Mouse (Mus musculus): ENCODE results near the gene Ehhadh. TPM values are rescaled to one million over a fixed set of nuclear protein-coding genes. Genes with fewer than 3 reads are reported as not detected.

Ehhadh gene
- polyA plus RNA-seq, 1 experiment, result 47.5 TPM

DNA sequence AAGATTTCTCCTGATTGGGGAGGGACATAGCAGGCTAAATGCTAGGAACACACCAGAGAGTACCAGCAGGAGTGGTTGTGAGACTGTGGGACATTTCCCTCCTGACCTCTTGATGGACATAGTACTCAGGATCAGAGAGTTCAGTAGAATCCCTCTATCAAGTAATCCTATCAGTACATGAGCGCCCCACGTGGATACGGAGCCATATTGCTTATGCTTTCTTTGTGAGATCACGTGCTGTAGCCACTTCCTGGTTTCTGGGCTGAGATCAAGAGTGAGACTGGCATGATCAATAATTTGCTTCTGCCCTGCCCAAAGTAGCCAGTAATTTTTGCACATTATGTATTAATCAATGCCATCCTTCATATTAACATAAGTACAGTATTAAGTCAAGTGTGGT lies 2.6 kb downstream of the Ehhadh start:
- no peak overlapping the region for H3K4me3 ChIP-seq (ENCODE audit: insufficient read depth, low read depth, low read length)
- no peak overlapping the region for H3K27ac ChIP-seq (replicated peaks; ENCODE audit: low read depth, low read length)
- H3K4me1 ChIP-seq (ENCODE audit: control insufficient read depth, insufficient read depth, insufficient read length, low read length), result peaks cover 21% of the 10 kb centered on the region

DNA sequence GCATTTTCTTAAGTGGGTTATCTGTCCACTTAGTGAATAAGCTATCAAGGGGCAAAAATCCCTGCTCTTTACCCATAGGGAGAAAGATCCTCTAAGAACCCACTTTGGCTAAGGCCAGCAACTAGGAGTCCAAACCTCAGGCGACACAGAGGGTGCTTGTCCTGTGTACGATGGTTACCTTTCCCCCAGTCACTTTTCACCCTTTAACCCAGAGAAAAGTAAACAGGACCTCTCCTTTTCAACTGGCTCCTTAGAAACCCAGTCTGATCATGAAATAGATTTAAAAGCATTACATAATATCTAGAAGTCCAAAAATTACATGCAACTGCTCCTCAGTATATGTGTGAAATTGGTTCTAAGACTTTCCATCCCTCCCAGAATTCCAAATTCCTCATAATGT lies 4.8 kb downstream of the Ehhadh start:
- Histone ChIP-seq H3K4me1 (ENCODE audit: control insufficient read depth, insufficient read depth, insufficient read length, low read length) (peaks cover 25% of the 10 kb centered on the region), H3K4me3 (ENCODE audit: insufficient read depth, low read depth, low read length) (no peak overlapping the region), H3K27ac (replicated peaks; ENCODE audit: low read depth, low read length) (no peak overlapping the region)

DNA sequence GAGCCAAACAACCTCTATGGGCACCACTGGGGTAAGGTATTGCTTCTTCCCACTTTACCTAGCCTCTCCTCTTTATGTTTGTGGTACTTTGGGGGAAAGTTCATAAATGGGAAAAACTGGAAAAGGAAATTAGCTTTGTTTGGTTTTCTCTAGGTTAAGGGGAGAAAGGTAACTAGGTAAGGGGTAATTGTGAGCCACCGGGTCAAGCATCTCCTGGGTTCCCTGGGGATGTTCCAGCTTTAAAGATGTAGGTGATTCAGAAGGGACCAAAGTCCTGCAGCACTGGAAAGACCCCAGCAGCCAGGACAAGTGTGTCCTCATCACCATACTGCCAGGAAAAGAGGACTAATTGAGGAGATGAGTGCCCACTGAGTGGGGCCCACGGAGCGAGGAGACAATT lies 5.7 kb downstream of the Ehhadh start:
- peaks cover 25% of the 10 kb centered on the region for H3K4me1 ChIP-seq (ENCODE audit: control insufficient read depth, insufficient read depth, insufficient read length, low read length)
- H3K4me3 ChIP-seq (ENCODE audit: insufficient read depth, low read depth, low read length), result no peak overlapping the region
- no peak overlapping the region; the same call in 1 of the 2 replicates for H3K27ac ChIP-seq (replicated peaks; ENCODE audit: low read depth, low read length)

DNA sequence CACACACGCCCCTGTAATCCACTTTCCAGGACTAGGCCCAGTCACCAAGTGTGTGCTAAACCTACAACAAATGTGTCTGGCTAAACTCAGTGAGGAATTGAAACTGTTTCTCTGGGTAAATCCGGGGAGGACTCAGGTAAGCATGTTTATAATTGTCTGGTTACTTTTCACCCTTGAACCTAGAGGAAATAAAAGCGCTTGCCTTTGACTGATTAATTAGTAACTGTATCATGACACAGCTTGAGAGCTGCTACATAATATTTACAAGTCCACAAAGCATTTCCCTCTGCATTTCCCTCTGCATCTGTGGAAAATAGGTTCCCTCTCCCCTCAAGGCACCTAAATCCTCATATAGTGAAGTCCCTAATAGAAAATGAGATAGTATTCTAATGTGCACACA lies 6.3 kb downstream of the Ehhadh start:
- Histone ChIP-seq H3K27ac (replicated peaks; ENCODE audit: low read depth, low read length) (no peak overlapping the region), H3K4me3 (ENCODE audit: insufficient read depth, low read depth, low read length) (no peak overlapping the region), H3K4me1 (ENCODE audit: control insufficient read depth, insufficient read depth, insufficient read length, low read length) (peaks cover 21% of the 10 kb centered on the region)

DNA sequence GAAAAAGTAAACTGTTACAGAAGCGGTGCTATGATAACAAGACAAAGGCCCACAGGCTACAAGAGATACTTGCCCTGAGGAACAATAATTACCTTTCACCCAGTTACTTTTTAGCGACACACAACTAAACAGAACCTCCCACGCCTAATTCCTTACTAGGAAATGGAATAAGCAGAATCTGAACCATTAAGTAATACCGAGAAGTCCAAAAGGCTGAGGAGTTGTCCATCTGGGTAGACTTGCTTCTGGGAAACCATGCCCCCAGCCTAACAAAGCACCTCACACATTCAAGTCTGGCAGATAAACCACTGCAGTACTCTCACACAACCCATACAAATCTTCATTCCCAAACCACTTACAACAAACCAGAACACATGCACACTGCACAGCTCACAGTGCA lies 8.5 kb downstream of the Ehhadh start:
- H3K27ac ChIP-seq (replicated peaks; ENCODE audit: low read depth, low read length), result peak overlapping the region; percentile 63

DNA sequence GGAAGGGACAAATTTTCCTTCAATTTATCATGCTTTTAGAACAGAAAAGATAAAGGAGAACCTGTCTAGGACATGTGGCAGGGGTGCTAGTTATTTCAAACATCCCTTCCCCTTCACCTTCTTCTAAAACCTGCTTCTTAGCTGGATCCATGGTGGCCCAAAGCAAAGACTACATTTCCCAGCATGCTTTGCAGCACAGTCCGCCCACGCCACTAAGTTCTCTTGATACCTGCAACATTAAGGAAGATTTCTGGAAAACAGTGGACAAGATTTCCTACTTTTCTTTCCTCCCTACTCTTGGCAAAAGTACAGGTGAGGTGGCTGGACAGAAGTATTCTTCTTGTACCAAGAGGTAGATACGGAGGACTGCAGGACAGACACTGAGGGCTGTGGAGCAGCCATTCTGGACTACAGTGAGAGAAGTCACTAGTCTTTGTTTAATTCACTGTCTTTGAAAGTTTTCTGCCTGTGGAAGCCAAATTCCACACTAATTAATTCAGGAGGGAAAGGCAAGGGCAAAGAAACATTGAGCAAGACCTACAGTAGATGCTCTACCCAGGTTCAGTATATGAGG lies 9.2 kb downstream of the Ehhadh start:
- Histone ChIP-seq H3K4me1 (ENCODE audit: control insufficient read depth, insufficient read depth, insufficient read length, low read length) (peaks cover 18% of the 10 kb centered on the region), H3K27ac (replicated peaks; ENCODE audit: low read depth, low read length) (no peak overlapping the region), H3K4me3 (ENCODE audit: insufficient read depth, low read depth, low read length) (0 out of 2 replicates have a peak overlapping the region, but pooled peaks have one; percentile 13)

More for the DNA sequence above, 8.5 kb downstream of the Ehhadh start:
- Histone ChIP-seq H3K4me3 (ENCODE audit: insufficient read depth, low read depth, low read length) (no peak overlapping the region), H3K4me1 (ENCODE audit: control insufficient read depth, insufficient read depth, insufficient read length, low read length) (peaks cover 19% of the 10 kb centered on the region)

DNA sequence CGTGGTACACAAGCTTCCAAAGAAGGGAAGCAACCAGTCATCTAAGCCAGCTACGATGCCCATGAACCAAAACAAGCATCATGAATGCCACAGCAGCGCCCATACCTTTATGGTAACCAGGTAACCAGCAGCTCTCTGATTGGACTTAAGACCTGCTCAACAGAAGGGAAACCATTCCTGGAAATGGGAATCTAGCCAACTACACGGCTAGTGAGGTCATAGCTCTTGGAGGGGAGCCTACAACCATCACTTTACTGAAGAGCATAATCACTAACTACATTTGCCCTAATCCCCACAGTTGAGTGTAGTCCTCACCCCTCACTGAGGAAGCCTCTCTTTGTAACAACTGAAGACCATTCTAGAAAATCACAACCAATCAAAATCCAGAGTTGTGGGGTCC lies 12.9 kb downstream of the Ehhadh start:
- no peak overlapping the region for H3K27ac ChIP-seq (replicated peaks; ENCODE audit: low read depth, low read length)
- H3K4me3 ChIP-seq (ENCODE audit: insufficient read depth, low read depth, low read length), result no peak overlapping the region
- peaks cover 4% of the 10 kb centered on the region for H3K4me1 ChIP-seq (ENCODE audit: control insufficient read depth, insufficient read depth, insufficient read length, low read length)

DNA sequence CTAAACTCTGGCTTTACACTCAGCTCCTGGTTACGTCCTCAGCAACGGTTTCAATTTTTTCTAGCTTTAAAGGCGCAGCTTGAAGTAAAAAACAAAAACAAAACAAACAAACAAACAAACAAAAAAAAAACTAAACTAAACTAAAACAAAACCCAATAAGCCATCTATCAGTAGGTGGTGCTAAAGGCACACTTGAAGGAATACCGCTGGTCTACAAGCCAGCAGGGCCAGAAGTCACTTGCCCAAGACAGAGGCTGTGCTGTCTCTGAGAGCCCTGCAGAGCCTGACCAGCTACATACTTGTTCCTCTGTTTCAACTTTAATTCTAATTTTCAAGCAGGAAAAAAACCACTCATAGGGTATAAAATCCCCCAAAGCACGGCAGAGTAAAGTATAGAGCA lies 17.9 kb downstream of the Ehhadh start:
- Histone ChIP-seq H3K4me3 (ENCODE audit: insufficient read depth, low read depth, low read length) (no peak overlapping the region), H3K4me1 (ENCODE audit: control insufficient read depth, insufficient read depth, insufficient read length, low read length) (no peaks in the 10 kb centered on the region), H3K27ac (replicated peaks; ENCODE audit: low read depth, low read length) (no peak overlapping the region)

DNA sequence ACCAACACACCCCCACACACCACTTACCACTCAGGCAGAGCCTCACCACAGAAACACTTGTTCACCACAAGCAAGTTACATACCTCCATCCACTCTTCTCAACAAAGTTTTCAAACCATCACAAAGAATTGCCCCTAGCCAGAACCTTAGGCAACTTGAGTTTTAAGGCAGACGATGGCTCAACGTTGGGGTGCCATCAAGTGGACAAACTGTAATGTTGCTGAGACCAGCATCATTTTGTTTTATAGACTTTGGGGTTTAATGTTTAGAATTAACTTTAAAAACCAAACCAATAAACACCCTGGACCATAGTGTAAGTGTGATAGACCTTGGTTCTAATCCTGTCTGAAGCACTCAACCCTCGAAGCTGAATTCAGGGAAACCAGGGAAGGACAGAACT lies 19.4 kb downstream of the Ehhadh start:
- Histone ChIP-seq H3K4me1 (ENCODE audit: control insufficient read depth, insufficient read depth, insufficient read length, low read length) (no peaks in the 10 kb centered on the region), H3K4me3 (ENCODE audit: insufficient read depth, low read depth, low read length) (no peak overlapping the region), H3K27ac (replicated peaks; ENCODE audit: low read depth, low read length) (no peak overlapping the region)

DNA sequence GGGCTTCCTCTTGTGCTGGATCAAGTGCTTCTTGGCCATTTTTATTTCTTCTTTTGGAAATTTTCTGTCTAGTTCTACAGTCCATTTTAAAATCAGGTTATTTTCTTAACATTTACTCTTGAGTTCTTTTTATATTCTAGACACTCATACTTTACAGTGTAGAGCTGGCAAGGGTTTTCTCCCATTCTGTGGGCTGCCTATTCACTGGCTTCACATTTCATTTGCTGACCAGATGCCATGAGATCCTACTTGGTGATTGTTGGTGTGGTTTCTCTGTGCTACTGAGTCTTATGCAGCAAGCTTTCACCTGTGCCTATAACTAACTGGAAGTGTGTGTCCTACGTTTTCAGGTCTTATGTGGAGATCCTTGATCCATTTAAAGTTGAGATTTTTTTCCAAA lies 29.2 kb downstream of the Ehhadh start:
- Histone ChIP-seq H3K4me1 (ENCODE audit: control insufficient read depth, insufficient read depth, insufficient read length, low read length) (no peaks in the 10 kb centered on the region), H3K4me3 (ENCODE audit: insufficient read depth, low read depth, low read length) (no peak overlapping the region), H3K27ac (replicated peaks; ENCODE audit: low read depth, low read length) (no peak overlapping the region)

DNA sequence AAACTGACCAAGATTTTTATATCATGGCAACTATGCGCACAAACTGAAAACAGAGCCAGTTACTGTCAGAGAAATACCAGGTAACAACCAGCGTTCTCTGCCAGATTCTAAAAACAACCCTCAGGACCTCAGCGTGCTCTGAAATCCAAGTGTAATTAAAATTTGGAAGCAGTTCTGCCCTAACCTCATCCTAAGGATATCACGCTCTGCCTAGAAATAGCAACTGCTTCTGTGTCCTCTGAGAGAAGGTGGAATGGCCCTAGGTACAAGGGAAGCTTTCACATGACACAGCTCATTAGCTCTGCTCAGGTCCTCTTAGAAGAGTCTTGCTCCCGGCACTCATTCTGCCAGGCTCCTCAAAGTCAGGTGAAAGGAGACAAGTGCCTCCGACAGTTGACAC lies 44.2 kb downstream of the Ehhadh start:
- Histone ChIP-seq H3K4me3 (ENCODE audit: insufficient read depth, low read depth, low read length) (no peak overlapping the region), H3K4me1 (ENCODE audit: control insufficient read depth, insufficient read depth, insufficient read length, low read length) (no peaks in the 10 kb centered on the region), H3K27ac (replicated peaks; ENCODE audit: low read depth, low read length) (no peak overlapping the region)

DNA sequence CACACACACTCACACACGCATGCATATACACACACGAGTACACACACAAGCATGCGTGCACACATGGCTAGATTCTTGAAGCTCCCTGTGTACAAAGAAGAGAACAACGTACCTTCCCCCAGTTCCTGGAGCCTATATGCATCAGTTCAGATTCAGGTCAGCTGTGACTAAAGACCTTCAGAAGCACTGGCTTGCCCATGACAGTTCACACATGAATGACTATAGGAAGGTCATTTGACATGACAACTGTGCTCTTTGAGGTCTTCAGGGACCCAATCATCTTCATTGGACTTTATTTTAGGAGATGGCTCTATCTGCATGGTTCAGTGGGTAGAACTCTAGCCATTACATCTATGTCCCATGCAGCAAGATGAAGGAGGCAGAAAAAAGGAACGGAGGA lies 44.7 kb downstream of the Ehhadh start:
- Histone ChIP-seq H3K4me3 (ENCODE audit: insufficient read depth, low read depth, low read length) (no peak overlapping the region), H3K4me1 (ENCODE audit: control insufficient read depth, insufficient read depth, insufficient read length, low read length) (no peaks in the 10 kb centered on the region), H3K27ac (replicated peaks; ENCODE audit: low read depth, low read length) (no peak overlapping the region)

DNA sequence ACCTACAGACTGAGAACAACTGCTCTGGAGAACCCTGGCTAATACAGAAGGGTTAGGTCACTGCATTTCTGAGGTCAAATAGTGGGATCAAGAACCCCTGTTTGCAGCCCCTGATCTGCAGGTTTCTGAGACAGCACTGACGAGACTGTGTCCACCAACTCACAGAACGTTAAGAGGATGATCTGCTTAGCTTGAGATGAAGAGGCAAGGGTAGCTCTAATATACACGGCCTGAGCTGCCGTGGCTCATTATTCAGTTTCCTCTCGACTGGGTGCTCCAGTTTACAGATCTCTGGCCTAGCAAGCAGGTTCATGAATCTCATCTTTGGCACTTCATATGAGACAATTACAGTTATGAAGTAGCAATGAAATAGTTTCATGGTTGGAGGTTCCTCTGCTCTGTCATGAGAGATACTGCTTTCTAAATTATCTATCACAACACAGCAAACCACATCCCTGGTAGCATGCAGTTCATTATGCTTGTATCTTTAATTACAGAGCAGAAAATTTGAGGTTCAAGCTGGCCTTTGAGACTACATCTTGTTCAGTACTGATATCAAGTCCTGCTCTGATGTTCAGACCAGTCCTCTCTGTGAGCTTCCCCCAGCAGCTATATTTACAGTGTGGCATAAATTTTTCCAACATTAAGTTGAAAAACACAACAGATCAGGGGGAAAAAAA lies 45.3 kb downstream of the Ehhadh start:
- no peaks in the 10 kb centered on the region for H3K4me1 ChIP-seq (ENCODE audit: control insufficient read depth, insufficient read depth, insufficient read length, low read length)
- no peak overlapping the region for H3K4me3 ChIP-seq (ENCODE audit: insufficient read depth, low read depth, low read length)
- no peak overlapping the region for H3K27ac ChIP-seq (replicated peaks; ENCODE audit: low read depth, low read length)

DNA sequence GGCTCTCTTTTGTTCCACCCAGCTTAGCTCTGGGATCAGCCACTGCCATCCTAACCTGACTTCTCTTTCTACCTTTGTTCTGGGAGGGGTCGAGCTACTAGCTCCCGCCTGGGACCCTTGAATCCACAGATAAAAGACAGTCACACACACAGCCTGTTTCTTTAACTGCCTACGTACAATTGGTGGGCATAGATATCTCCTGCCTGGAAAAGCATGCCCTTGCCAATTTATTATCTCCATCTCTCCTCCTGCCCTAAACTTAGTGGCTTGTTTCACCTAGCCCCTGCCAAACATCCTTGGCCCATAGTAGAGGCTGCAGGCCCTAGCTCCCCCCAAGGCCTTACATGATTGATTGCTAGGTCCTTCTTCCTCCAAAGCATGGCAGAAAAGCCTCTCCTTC lies 46.1 kb downstream of the Ehhadh start:
- Histone ChIP-seq H3K4me1 (ENCODE audit: control insufficient read depth, insufficient read depth, insufficient read length, low read length) (no peaks in the 10 kb centered on the region), H3K4me3 (ENCODE audit: insufficient read depth, low read depth, low read length) (no peak overlapping the region), H3K27ac (replicated peaks; ENCODE audit: low read depth, low read length) (no peak overlapping the region)

DNA sequence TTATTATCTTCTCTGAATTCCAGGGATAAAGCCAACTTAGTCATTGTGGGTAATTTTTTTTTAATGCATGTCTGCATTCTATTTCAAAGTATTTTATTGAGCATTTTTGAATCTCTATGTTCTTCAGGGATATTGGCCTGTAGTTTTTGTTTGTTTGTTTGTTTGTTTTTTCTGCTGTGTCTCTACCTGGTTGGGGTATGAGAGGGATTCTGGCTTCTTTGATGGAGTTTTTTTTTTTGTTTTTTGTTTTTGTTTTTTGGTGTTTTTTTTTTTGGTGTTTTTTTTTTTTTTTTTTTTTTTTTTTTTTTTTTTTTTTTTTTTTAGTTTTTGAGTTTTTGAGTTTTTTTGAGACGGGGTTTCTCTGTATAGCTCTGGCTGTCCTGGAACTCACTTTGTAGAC lies 52.0 kb downstream of the Ehhadh start:
- Histone ChIP-seq H3K27ac (replicated peaks; ENCODE audit: low read depth, low read length) (no peak overlapping the region), H3K4me3 (ENCODE audit: insufficient read depth, low read depth, low read length) (no peak overlapping the region), H3K4me1 (ENCODE audit: control insufficient read depth, insufficient read depth, insufficient read length, low read length) (no peaks in the 10 kb centered on the region)

DNA sequence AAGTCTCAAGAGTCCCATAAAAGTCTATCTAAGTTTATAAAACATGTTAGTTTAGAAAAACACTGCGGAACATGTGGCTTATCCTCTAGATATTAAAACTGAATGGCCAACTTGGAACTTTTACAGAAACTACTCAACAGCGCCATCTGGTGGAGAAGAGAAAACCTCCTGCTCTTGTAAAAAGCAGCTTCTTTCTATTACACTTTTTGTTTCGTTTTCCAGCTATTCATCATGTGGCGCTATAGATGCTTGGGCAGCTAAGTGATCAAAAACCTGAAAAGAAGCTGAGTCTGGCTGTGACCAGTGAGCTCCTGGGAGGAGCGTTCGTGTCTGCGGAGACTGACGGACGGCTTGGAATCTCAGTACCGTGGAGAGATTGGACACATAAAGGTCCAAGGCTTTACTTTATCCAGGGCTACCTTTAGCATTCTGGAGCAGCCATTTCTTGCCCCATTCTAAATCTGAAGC lies 59.7 kb downstream of the Ehhadh start:
- Histone ChIP-seq H3K4me3 (ENCODE audit: insufficient read depth, low read depth, low read length) (peak overlapping the region; percentile 62), H3K4me1 (ENCODE audit: control insufficient read depth, insufficient read depth, insufficient read length, low read length) (no peaks in the 10 kb centered on the region), H3K27ac (replicated peaks; ENCODE audit: low read depth, low read length) (no peak overlapping the region)

Data from brown adipose tissue, adult 24 weeks (tissue).